Mouse (Mus musculus): ENCODE data around the gene Mfn2. TPM values are rescaled to one million over a fixed set of nuclear protein-coding genes. Genes with fewer than 3 reads are reported as not detected.
"Not testable (repeated sequence)": the region's sequence is repeated elsewhere in the genome, so short reads cannot be mapped to it uniquely, and the experiment has no call there.

Mfn2 gene
- total RNA-seq, 2 experiments from 2014 or later: 24.3 to 29.1 TPM

DNA sequence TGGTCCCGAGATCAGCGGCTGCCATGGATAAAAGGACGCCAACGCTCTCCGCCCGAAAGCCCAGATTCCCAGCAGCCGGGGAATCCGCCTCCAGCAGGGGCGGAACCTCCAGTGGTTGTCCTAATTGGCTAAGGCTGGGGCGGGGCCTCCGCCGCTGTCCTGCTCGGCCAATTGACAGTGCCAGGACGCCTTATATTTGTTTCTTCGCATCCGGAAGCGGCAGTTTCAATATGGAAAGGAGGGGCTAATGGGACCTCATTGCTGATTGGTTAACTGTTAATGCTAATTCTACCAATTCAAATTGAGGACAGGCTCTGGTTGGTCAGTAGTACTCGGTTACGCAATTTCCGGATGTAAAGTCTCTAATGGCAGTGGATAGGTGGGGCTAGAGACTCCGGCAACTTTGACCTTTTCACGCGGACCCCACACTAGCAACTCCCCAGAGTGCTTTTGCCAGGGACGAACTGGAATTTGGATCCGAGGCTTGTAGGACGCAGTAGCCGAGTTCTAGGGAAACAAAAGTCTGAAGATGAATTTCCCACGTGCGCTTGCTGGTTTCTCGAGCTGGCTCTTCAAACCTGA is 36.0 kb downstream of the Mfn2 start, which contains the start of the genes Miip and Fv1:
Miip (minus strand) TSS at position 367 of the 582 bp plus-strand sequence.
Fv1 (plus strand) TSS at position 530 of the 582 bp plus-strand sequence.
- peak; percentile 85 for ATAC-seq (replicated peaks; ENCODE audit: poor library complexity)

DNA sequence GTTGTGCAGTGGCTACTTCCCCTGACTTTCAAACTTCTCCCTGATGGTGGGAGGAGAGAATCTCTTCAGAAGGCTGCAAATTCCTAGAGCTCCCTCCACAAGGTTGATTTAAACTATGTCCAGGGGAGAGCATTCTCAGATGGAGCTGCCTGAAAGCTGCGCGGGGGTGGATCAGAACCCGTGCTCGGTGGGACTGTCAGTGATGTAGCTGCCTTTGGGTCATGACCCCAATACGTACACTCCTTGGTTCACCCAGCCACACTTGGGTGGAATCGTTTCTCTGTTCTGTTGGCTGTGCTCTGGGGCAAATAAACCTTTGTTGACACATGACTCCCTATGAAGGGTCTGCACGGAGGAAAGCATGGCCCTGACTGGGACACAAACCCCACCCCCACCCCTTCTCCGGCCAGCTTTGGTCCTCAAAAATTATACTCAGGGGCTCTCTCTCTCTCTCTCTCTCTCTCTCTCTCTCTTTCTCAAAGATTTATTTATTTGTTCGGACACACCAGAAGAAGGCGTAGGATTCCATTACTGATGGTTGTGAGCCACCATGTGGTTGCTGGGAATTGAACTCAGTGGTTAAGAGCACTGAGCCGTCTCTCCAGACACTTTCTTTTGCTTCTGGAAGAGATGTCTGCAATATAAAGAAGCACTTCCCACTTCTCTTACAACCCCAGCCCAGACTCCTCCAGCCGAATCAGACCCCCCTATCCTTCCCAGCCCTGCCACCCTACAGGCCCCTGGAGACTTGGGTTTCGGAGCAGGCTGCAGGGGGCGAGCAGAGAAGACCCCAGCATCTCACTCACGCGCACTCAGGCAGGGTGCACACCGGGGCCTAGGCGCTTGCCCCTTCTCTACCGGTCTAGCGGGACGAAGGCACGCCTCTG is 36.7 kb downstream of the Mfn2 start:
- ATAC-seq (replicated peaks; ENCODE audit: poor library complexity): no peak

DNA sequence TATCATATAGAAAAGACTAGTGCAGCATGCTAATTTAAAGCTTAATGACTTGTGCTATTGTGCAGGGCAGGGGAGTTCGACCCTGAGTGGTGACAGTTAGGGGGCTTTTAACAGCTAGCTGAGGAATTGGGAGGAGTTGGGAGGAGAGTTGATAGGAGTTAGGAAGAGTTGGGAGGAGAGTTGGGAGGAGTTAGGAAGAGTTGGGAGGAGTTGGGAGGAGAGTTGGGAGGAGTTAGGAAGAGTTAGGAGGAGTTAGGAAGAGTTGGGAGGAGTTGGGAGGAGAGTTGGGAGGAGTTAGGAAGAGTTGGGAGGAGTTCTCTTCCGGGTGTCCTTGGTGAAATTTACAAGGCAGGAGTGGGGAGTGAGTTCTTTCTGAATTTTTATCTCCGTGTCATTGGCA is 37.7 kb downstream of the Mfn2 start:
- not testable (repeated sequence) for ATAC-seq (replicated peaks; ENCODE audit: poor library complexity)

DNA sequence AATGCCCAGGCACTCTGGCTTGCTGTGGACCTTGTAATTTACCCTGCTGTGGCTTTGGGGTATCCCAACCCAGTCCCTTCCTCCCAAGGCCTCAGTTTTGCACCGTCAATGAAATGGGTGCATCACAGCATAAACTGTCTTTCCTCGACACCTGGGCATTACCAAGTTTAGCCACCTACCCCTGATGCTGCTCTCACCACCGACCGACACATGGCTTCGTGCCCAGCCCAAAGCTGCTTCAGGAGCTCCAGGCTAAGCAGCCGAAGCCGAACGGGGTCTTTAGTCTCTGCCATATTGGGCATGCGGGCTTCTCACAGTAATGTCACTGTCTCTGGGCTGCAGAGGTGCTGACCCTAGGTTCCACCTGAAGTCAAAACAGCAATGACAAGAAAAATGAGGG is 38.4 kb downstream of the Mfn2 start:
- no peak for ATAC-seq (replicated peaks; ENCODE audit: poor library complexity)

DNA sequence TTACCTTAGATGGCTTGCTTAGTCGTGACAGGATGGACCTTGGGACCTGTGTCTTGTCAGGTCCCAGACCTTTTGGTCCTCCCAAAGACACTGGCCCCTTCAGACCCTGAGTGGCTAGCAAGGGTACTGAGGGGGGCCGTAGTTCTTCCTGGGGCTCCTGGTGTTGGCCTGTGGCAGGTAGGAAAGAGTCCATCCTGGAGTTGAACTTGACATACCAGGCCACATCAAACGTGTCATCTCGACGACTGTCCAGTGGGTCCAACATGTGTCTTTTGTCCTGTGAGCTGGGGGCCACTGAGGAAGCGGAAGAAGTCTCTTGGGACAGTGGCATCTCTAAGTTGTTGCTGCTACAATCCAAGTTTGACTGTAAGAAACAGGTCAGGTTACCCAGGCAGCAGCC is 38.9 kb downstream of the Mfn2 start:
- ATAC-seq (replicated peaks; ENCODE audit: poor library complexity): no peak

- no peak for ATAC-seq (replicated peaks; ENCODE audit: poor library complexity)
These were observed 42.5 kb downstream of the Mfn2 start for GRCm38 (mm10) chr4:147862051-147862450.

GRCm38 (mm10) chr4:147850776-147851175 is 53.7 kb downstream of the Mfn2 start:
- no peak for ATAC-seq (replicated peaks; ENCODE audit: poor library complexity)

- peak; percentile 55 for ATAC-seq (replicated peaks; ENCODE audit: poor library complexity)
These were observed 55.9 kb downstream of the Mfn2 start for GRCm38 (mm10) chr4:147848584-147848991.

GRCm38 (mm10) chr4:147847614-147848583 is 56.6 kb downstream of the Mfn2 start, which contains the start of gene Zfp933:
Gene Zfp933 (minus strand): TSS chr4:147848366.
- ATAC-seq (replicated peaks; ENCODE audit: poor library complexity): peak; percentile 90

- ATAC-seq (replicated peaks; ENCODE audit: poor library complexity): no peak
These were observed 61.6 kb downstream of the Mfn2 start for GRCm38 (mm10) chr4:147842871-147843270.

DNA sequence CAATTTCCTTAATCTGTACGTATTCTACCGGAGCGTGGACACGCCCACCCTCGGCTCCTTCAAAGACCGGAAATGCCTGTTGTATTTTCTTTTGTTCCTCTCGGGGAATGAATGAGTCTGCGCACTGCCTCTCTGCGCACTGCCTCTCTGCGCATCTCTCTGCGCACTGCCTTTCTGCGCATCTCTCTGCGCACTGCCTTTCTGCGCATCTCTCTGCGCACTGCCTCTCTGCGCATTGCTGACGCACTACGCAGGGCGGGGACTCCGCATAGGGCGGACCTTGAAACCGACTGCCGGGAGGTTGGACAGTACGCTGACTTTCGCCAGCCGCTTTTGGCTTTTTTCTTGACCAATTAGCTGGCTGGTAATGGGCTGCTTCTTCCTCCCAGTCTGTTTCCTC is 65.2 kb downstream of the Mfn2 start:
- ATAC-seq (replicated peaks; ENCODE audit: poor library complexity): not testable (repeated sequence)

- ATAC-seq (replicated peaks; ENCODE audit: poor library complexity): no peak
These were observed 80.1 kb downstream of the Mfn2 start for GRCm38 (mm10) chr4:147824389-147824788.

Other genes with a start within 250 kb of the Mfn2 start
- gene Zfp534, start 202.2 kb downstream of the Mfn2 start, total RNA-seq (2015): 0.05 TPM in 1 of 2 replicates, not detected in the other
- 0.07 and 0.08 TPM in 2 replicates for gene Zfp534, start 202.2 kb downstream of the Mfn2 start, total RNA-seq (2017)
- gene Zfp984, start 94.9 kb downstream of the Mfn2 start, total RNA-seq (2015): 51.5 and 60.9 TPM in 2 replicates
- 26.6 and 29.0 TPM in 2 replicates for gene Zfp984, start 94.9 kb downstream of the Mfn2 start, total RNA-seq (2017)
- gene Zfp933, start 56.3 kb downstream of the Mfn2 start, total RNA-seq (2015): 8.3 and 9.5 TPM in 2 replicates
- 6.1 and 8.6 TPM in 2 replicates for gene Zfp933, start 56.3 kb downstream of the Mfn2 start, total RNA-seq (2017)
- 34.1 and 40.2 TPM in 2 replicates for gene Miip, start 35.9 kb downstream of the Mfn2 start, total RNA-seq (2015)
- 43.6 and 50.4 TPM in 2 replicates for gene Miip, start 35.9 kb downstream of the Mfn2 start, total RNA-seq (2017)
- gene Fv1, start 35.7 kb downstream of the Mfn2 start, total RNA-seq (2015): 4.2 and 5.3 TPM in 2 replicates
- 13.4 and 15.9 TPM in 2 replicates for gene Fv1, start 35.7 kb downstream of the Mfn2 start, total RNA-seq (2017)
- 4.8 and 5.6 TPM in 2 replicates for gene Plod1, start 32.1 kb upstream of the Mfn2 start, total RNA-seq (2015)
- 10.5 and 12.2 TPM in 2 replicates for gene Plod1, start 32.1 kb upstream of the Mfn2 start, total RNA-seq (2017)
- gene 2510039O18Rik, start 36.2 kb upstream of the Mfn2 start, total RNA-seq (2015): 32.9 and 34.2 TPM in 2 replicates
- 30.4 and 38.6 TPM in 2 replicates for gene 2510039O18Rik, start 36.2 kb upstream of the Mfn2 start, total RNA-seq (2017)
- gene Nppb, start 81.1 kb upstream of the Mfn2 start, total RNA-seq (2015): not detected in 2 replicates
- not detected in 2 replicates for gene Nppb, start 81.1 kb upstream of the Mfn2 start, total RNA-seq (2017)
- gene Nppa, start 96.0 kb upstream of the Mfn2 start, total RNA-seq (2015): not detected in 2 replicates
- not detected in 2 replicates for gene Nppa, start 96.0 kb upstream of the Mfn2 start, total RNA-seq (2017)
- 3.3 and 4.1 TPM in 2 replicates for gene Clcn6, start 134.1 kb upstream of the Mfn2 start, total RNA-seq (2015)
- gene Clcn6, start 134.1 kb upstream of the Mfn2 start, total RNA-seq (2017): 1.5 and 6.4 TPM in 2 replicates
- gene Mthfr, start 134.4 kb upstream of the Mfn2 start, total RNA-seq (2015): 5.5 and 6.2 TPM in 2 replicates
- 4.3 and 7.2 TPM in 2 replicates for gene Mthfr, start 134.4 kb upstream of the Mfn2 start, total RNA-seq (2017)
- 16.3 and 16.5 TPM in 2 replicates for gene Agtrap, start 183.3 kb upstream of the Mfn2 start, total RNA-seq (2015)
- 34.5 and 35.9 TPM in 2 replicates for gene Agtrap, start 183.3 kb upstream of the Mfn2 start, total RNA-seq (2017)
- 28.7 and 34.0 TPM in 2 replicates for gene Mad2l2, start 225.7 kb upstream of the Mfn2 start, total RNA-seq (2015)
- gene Mad2l2, start 225.7 kb upstream of the Mfn2 start, total RNA-seq (2017): 6.6 and 8.1 TPM in 2 replicates
- not detected in 2 replicates for gene Draxin, start 226.0 kb upstream of the Mfn2 start, total RNA-seq (2015)
- not detected in 2 replicates for gene Draxin, start 226.0 kb upstream of the Mfn2 start, total RNA-seq (2017)
- gene Fbxo6, start 247.4 kb upstream of the Mfn2 start, total RNA-seq (2015): 19.6 and 20.1 TPM in 2 replicates
- gene Fbxo6, start 247.4 kb upstream of the Mfn2 start, total RNA-seq (2017): 9.1 and 11.5 TPM in 2 replicates